Mouse (Mus musculus) splenic B cell, adult 2 months (primary cell): ENCODE results near the gene Olfr1121.
"Not testable (repeated sequence)": the region's sequence is repeated elsewhere in the genome, so short reads cannot be mapped to it uniquely, and the experiment has no call there.

Source experiments
- DNase-seq: peaks from one replicate; pipeline ENCODE4 v3.0.0-alpha.2; 2011; ENCODE audit warnings: low read depth, low spot score
- H3K27me3 ChIP-seq: 2 replicates; pipeline ENCODE4 v1.6.1; 2012; ENCODE audit warnings: mild to moderate bottlenecking, low read length, moderate library complexity, mixed read lengths; ENCODE audit not compliant: control insufficient read depth, poor library complexity, insufficient read depth, severe bottlenecking
- H3K36me3 ChIP-seq: 2 replicates; pipeline ENCODE4 v1.6.1; 2012; ENCODE audit warnings: mild to moderate bottlenecking, low read length, moderate library complexity, mixed read lengths; ENCODE audit not compliant: control insufficient read depth, poor library complexity, insufficient read depth, severe bottlenecking

Olfr1121 gene

GRCm38 (mm10) chr2:87369595-87369994, at the start of gene Olfr1121:
Gene Olfr1121 (plus strand): TSS chr2:87369895.
- DNase-seq: no peak
- no peaks in the 10 kb centered on the region for H3K27me3 ChIP-seq
- no peaks in the 10 kb centered on the region for H3K36me3 ChIP-seq

GRCm38 (mm10) chr2:87354515-87354914, 15.2 kb upstream of the Olfr1121 start, which contains the start of gene Olfr1120:
Gene Olfr1120 (plus strand): TSS chr2:87354815.
- no peaks in the 10 kb centered on the region for H3K36me3 ChIP-seq
- DNase-seq: no peak
- no peaks in the 10 kb centered on the region for H3K27me3 ChIP-seq

- not testable (repeated sequence) for DNase-seq
Measured at GRCm38 (mm10) chr2:87360121-87360520, 9.6 kb upstream of the Olfr1121 start.

GRCm38 (mm10) chr2:87371726-87372125, 2.0 kb downstream of the Olfr1121 start:
- DNase-seq: no peak
- Histone ChIP-seq H3K36me3 (no peaks in the 10 kb centered on the region), H3K27me3 (no peaks in the 10 kb centered on the region)

More at GRCm38 (mm10) chr2:87360121-87360520, 9.6 kb upstream of the Olfr1121 start:
- H3K27me3 ChIP-seq, H3K36me3 ChIP-seq: not testable (repeated sequence)

GRCm38 (mm10) chr2:87383935-87384334, 14.2 kb downstream of the Olfr1121 start:
- Histone ChIP-seq H3K27me3 (no peaks in the 10 kb centered on the region), H3K36me3 (no peaks in the 10 kb centered on the region)
- DNase-seq: no peak

GRCm38 (mm10) chr2:87385549-87385948, 15.9 kb downstream of the Olfr1121 start, which contains the start of gene Olfr1122:
Gene Olfr1122 (plus strand): TSS chr2:87385849.
- DNase-seq: no peak
- Histone ChIP-seq H3K27me3 (no peaks in the 10 kb centered on the region), H3K36me3 (no peaks in the 10 kb centered on the region)

GRCm38 (mm10) chr2:87393605-87394004, 23.9 kb downstream of the Olfr1121 start:
- not testable (repeated sequence) for DNase-seq

GRCm38 (mm10) chr2:87394686-87395085, 25.0 kb downstream of the Olfr1121 start:
- not testable (repeated sequence) for H3K36me3 ChIP-seq, H3K27me3 ChIP-seq, DNase-seq

More at GRCm38 (mm10) chr2:87393605-87394004, 23.9 kb downstream of the Olfr1121 start:
- not testable (repeated sequence) for H3K36me3 ChIP-seq, H3K27me3 ChIP-seq

GRCm38 (mm10) chr2:87416335-87416734, 46.6 kb downstream of the Olfr1121 start, which contains the start of gene Olfr1123:
Gene Olfr1123 (plus strand): TSS chr2:87416635.
- Histone ChIP-seq H3K36me3 (no peaks in the 10 kb centered on the region), H3K27me3 (no peaks in the 10 kb centered on the region)
- DNase-seq: no peak
